Mouse (Mus musculus) neural tube, embryonic 12.5 days (tissue): ENCODE results near the gene Tsc22d4. TPM values are rescaled to one million over a fixed set of nuclear protein-coding genes. Genes with fewer than 3 reads are reported as not detected.
A peak's percentile ranks its signal among the peaks of the same experiment; 100 is the strongest.
"Not testable (repeated sequence)": the region's sequence is repeated elsewhere in the genome, so short reads cannot be mapped to it uniquely, and the experiment has no call there.

Source experiments
- ATAC-seq: fragments of 200-750 bp; cut with Nextera tagmentation; 2 replicates; pipeline ENCODE4 v1.8.0; 2017; ENCODE audit warnings: low read depth, mild to moderate bottlenecking, moderate TSS enrichment, moderate library complexity; ENCODE audit not compliant: low FRiP score
- H3K27ac ChIP-seq: fragments of 300-500 bp; sonication (generic); 2 replicates; pipeline ENCODE4 v1.5.1; 2016
- H3K27me3 ChIP-seq: fragments of 300-500 bp; sonication (generic); replicated peaks from 2 replicates; pipeline ENCODE4 v1.6.1; 2016; ENCODE audit warnings: mild to moderate bottlenecking
- H3K36me3 ChIP-seq: fragments of 300-500 bp; sonication (generic); 2 replicates; pipeline ENCODE4 v1.6.1; 2016; ENCODE audit warnings: mild to moderate bottlenecking
- H3K4me1 ChIP-seq: fragments of 300-500 bp; sonication (generic); 2 replicates; pipeline ENCODE4 v1.6.1; 2016
- H3K4me2 ChIP-seq: fragments of 300-500 bp; sonication (generic); replicated peaks from 2 replicates; pipeline ENCODE4 v1.6.1; 2016; ENCODE audit warnings: mild to moderate bottlenecking
- H3K4me3 ChIP-seq: fragments of 300-500 bp; sonication (generic); 2 replicates; pipeline ENCODE4 v1.5.1; 2016
- H3K9ac ChIP-seq: fragments of 300-500 bp; sonication (generic); 2 replicates; pipeline ENCODE4 v1.6.1; 2016; ENCODE audit warnings: mild to moderate bottlenecking
- H3K9me3 ChIP-seq: fragments of 300-500 bp; sonication (generic); 2 replicates; pipeline ENCODE4 v1.6.1; 2016; ENCODE audit warnings: mild to moderate bottlenecking
- WGBS: fragments of 180-500 bp; shearing (Covaris S2); methylation state at CpG from one replicate; pipeline ENCODE4 v1.1.7; 2016; 5-methylcytosine and 5-hydroxymethylcytosine counted together
- polyA plus RNA-seq: library from polyadenylated mRNA; unstranded; fragments of >200 nt; fragmentation: Nextera tagmentation; extraction: Ambion mirVana; gene quantifications from 2 replicates; pipeline ENCODE4 v1.2.1, GENCODE M21; 2016

Gene Tsc22d4
- 68.4 and 68.7 TPM in 2 replicates for polyA plus RNA-seq

GRCm38 (mm10) chr5:137745214-137746171 is at the start of gene Tsc22d4:
Gene Tsc22d4 (plus strand): TSS chr5:137745730.
- Histone ChIP-seq H3K27me3 (no peaks in the 10 kb centered on the region), H3K9me3 (no peaks in the 10 kb centered on the region), H3K4me3 (peak within 1 kb of the TSS; percentile 66), H3K9ac (peak within 1 kb of the TSS; percentile 83), H3K4me2 (peak within 1 kb of the TSS; percentile 99), H3K27ac (peak within 1 kb of the TSS; percentile 74), H3K4me1 (peaks cover 37% of the 10 kb centered on the region), H3K36me3 (no peaks in the 10 kb centered on the region)
- ATAC-seq: peak; percentile 79
- 6% methylated on average over 28 of the region's 28 CpGs for WGBS

GRCm38 (mm10) chr5:137695930-137696329 is 49.6 kb upstream of the Tsc22d4 start:
- 91% methylated on average over 4 of the region's 4 CpGs for WGBS
- no peak overlapping the region for H3K4me2 ChIP-seq
- no peaks in the 10 kb centered on the region for H3K36me3 ChIP-seq
- H3K9me3 ChIP-seq: no peaks in the 10 kb centered on the region
- H3K27me3 ChIP-seq: no peaks in the 10 kb centered on the region
- no peak overlapping the region for H3K9ac ChIP-seq
- H3K4me1 ChIP-seq: no peaks in the 10 kb centered on the region
- H3K27ac ChIP-seq: no peak overlapping the region
- no peak overlapping the region for H3K4me3 ChIP-seq
- no peak for ATAC-seq

- H3K4me1 ChIP-seq: no peaks in the 10 kb centered on the region
- H3K9ac ChIP-seq: no peak overlapping the region
- no peak for ATAC-seq
- no peak overlapping the region for H3K4me2 ChIP-seq
- WGBS: 75% methylated on average over 3 of the region's 3 CpGs
- H3K27ac ChIP-seq: no peak overlapping the region
- H3K36me3 ChIP-seq: no peaks in the 10 kb centered on the region
- no peaks in the 10 kb centered on the region; the same call in 1 of the 2 replicates for H3K9me3 ChIP-seq
- no peaks in the 10 kb centered on the region for H3K27me3 ChIP-seq
- no peak overlapping the region for H3K4me3 ChIP-seq
Measured at GRCm38 (mm10) chr5:137699080-137699479, 46.5 kb upstream of the Tsc22d4 start.

- Histone ChIP-seq H3K4me2 (no peak overlapping the region), H3K4me1 (no peaks in the 10 kb centered on the region), H3K27me3 (no peaks in the 10 kb centered on the region), H3K9ac (no peak overlapping the region), H3K9me3 (no peaks in the 10 kb centered on the region; the same call in 1 of the 2 replicates), H3K4me3 (no peak overlapping the region), H3K27ac (no peak overlapping the region), H3K36me3 (no peaks in the 10 kb centered on the region)
- no peak for ATAC-seq
- 83% methylated on average over 2 of the region's 2 CpGs for WGBS
Measured at GRCm38 (mm10) chr5:137699850-137700249, 45.7 kb upstream of the Tsc22d4 start.

- Histone ChIP-seq H3K9me3 (no peaks in the 10 kb centered on the region; the same call in 1 of the 2 replicates), H3K36me3 (no peaks in the 10 kb centered on the region), H3K4me1 (no peaks in the 10 kb centered on the region), H3K9ac (no peak overlapping the region), H3K27ac (no peak overlapping the region), H3K27me3 (no peaks in the 10 kb centered on the region), H3K4me2 (no peak overlapping the region), H3K4me3 (no peak overlapping the region)
- WGBS: 27% methylated on average over 6 of the region's 6 CpGs
- ATAC-seq: no peak
Measured at GRCm38 (mm10) chr5:137705242-137705641, 40.3 kb upstream of the Tsc22d4 start.

GRCm38 (mm10) chr5:137706913-137707633 is 38.5 kb upstream of the Tsc22d4 start:
- Histone ChIP-seq H3K4me3 (no peak overlapping the region), H3K36me3 (no peaks in the 10 kb centered on the region), H3K4me2 (no peak overlapping the region), H3K27ac (no peak overlapping the region), H3K27me3 (no peaks in the 10 kb centered on the region), H3K4me1 (no peaks in the 10 kb centered on the region), H3K9ac (no peak overlapping the region), H3K9me3 (no peaks in the 10 kb centered on the region; the same call in 1 of the 2 replicates)
- WGBS: 77% methylated on average over 12 of the region's 12 CpGs
- ATAC-seq: no peak

GRCm38 (mm10) chr5:137713454-137713853 is 32.1 kb upstream of the Tsc22d4 start:
- Histone ChIP-seq H3K36me3 (no peaks in the 10 kb centered on the region), H3K27me3 (no peaks in the 10 kb centered on the region), H3K4me2 (no peak overlapping the region), H3K9me3 (no peaks in the 10 kb centered on the region), H3K9ac (no peak overlapping the region), H3K27ac (no peak overlapping the region), H3K4me1 (no peaks in the 10 kb centered on the region), H3K4me3 (no peak overlapping the region)
- WGBS: 85% methylated on average over 5 of the region's 5 CpGs
- ATAC-seq: no peak

- no peaks in the 10 kb centered on the region for H3K36me3 ChIP-seq
- WGBS: 78% methylated on average over 8 of the region's 8 CpGs
- no peak overlapping the region for H3K9ac ChIP-seq
- H3K27me3 ChIP-seq: no peaks in the 10 kb centered on the region
- peaks cover 2% of the 10 kb centered on the region; the same call in 1 of the 2 replicates for H3K4me1 ChIP-seq
- no peak overlapping the region for H3K4me2 ChIP-seq
- no peak overlapping the region for H3K27ac ChIP-seq
- ATAC-seq: no peak
- H3K9me3 ChIP-seq: no peaks in the 10 kb centered on the region
- no peak overlapping the region for H3K4me3 ChIP-seq
Measured at GRCm38 (mm10) chr5:137715685-137716084, 29.8 kb upstream of the Tsc22d4 start.

- Histone ChIP-seq H3K9ac (no peak overlapping the region), H3K27ac (no peak overlapping the region), H3K4me2 (no peak overlapping the region), H3K36me3 (no peaks in the 10 kb centered on the region), H3K9me3 (no peaks in the 10 kb centered on the region), H3K27me3 (no peaks in the 10 kb centered on the region), H3K4me1 (peaks cover 3% of the 10 kb centered on the region; the same call in 1 of the 2 replicates), H3K4me3 (no peak overlapping the region)
- 65% methylated on average over 8 of the region's 8 CpGs for WGBS
- ATAC-seq: no peak
Measured at GRCm38 (mm10) chr5:137718020-137718790, 27.3 kb upstream of the Tsc22d4 start.

GRCm38 (mm10) chr5:137719088-137719487 is 26.4 kb upstream of the Tsc22d4 start:
- WGBS: 92% methylated on average over 6 of the region's 6 CpGs
- Histone ChIP-seq H3K4me3 (no peak overlapping the region), H3K27me3 (no peaks in the 10 kb centered on the region), H3K4me2 (no peak overlapping the region), H3K9ac (no peak overlapping the region), H3K27ac (no peak overlapping the region), H3K36me3 (no peaks in the 10 kb centered on the region), H3K4me1 (peaks cover 3% of the 10 kb centered on the region; the same call in 1 of the 2 replicates), H3K9me3 (no peaks in the 10 kb centered on the region)
- ATAC-seq: no peak

GRCm38 (mm10) chr5:137720558-137721164 is 24.9 kb upstream of the Tsc22d4 start:
- peak overlapping the region; percentile 34 for H3K4me2 ChIP-seq
- WGBS: 23% methylated on average over 12 of the region's 16 CpGs
- not testable (repeated sequence) for H3K36me3 ChIP-seq, H3K9me3 ChIP-seq, ATAC-seq, H3K4me1 ChIP-seq, H3K4me3 ChIP-seq, H3K27me3 ChIP-seq, H3K9ac ChIP-seq, H3K27ac ChIP-seq
